Mouse (Mus musculus) 3134 (cell line): ENCODE results near the gene Pithd1.
"Not testable (repeated sequence)": the region's sequence is repeated elsewhere in the genome, so short reads cannot be mapped to it uniquely, and the experiment has no call there.

ENCODE experiments used
- DNase-seq: peaks from one replicate; pipeline ENCODE4 v3.0.0-alpha.2; 2011; ENCODE audit warnings: low spot score; ENCODE audit not compliant: insufficient read length; ENCODE audit errors: extremely low read depth

Pithd1 gene

GRCm38 (mm10) chr4:135962946-135963345, 24.1 kb downstream of the Pithd1 start:
- DNase-seq = no peak

GRCm38 (mm10) chr4:135962198-135962597, 24.9 kb downstream of the Pithd1 start:
- no peak for DNase-seq

- no peak for DNase-seq
Measured at GRCm38 (mm10) chr4:135961709-135962108, 25.4 kb downstream of the Pithd1 start.

- DNase-seq = peak; percentile 45
Measured at GRCm38 (mm10) chr4:135960717-135961116, 26.3 kb downstream of the Pithd1 start.

GRCm38 (mm10) chr4:135958354-135958753, 28.7 kb downstream of the Pithd1 start:
- DNase-seq = no peak

- DNase-seq = no peak
Measured at GRCm38 (mm10) chr4:135955886-135956285, 31.2 kb downstream of the Pithd1 start.

- no peak for DNase-seq
Measured at GRCm38 (mm10) chr4:135954241-135954640, 32.8 kb downstream of the Pithd1 start.

- no peak for DNase-seq
Measured at GRCm38 (mm10) chr4:135953179-135953578, 33.9 kb downstream of the Pithd1 start.

GRCm38 (mm10) chr4:135951505-135951904, 35.6 kb downstream of the Pithd1 start:
- DNase-seq = no peak

GRCm38 (mm10) chr4:135950365-135950764, 36.7 kb downstream of the Pithd1 start:
- no peak for DNase-seq

- no peak for DNase-seq
Measured at GRCm38 (mm10) chr4:135949911-135950310, 37.2 kb downstream of the Pithd1 start.

- DNase-seq = no peak
Measured at GRCm38 (mm10) chr4:135949475-135949874, 37.6 kb downstream of the Pithd1 start.

- DNase-seq = no peak
Measured at GRCm38 (mm10) chr4:135948142-135948541, 38.9 kb downstream of the Pithd1 start.

- DNase-seq = no peak
Measured at GRCm38 (mm10) chr4:135946659-135947301, 40.3 kb downstream of the Pithd1 start.

- peak; percentile 90 for DNase-seq
Measured at GRCm38 (mm10) chr4:135946278-135946658, 40.8 kb downstream of the Pithd1 start, which contains the start of gene Hmgcl. Gene Hmgcl, plus strand, starts transcription at chr4:135946448.

GRCm38 (mm10) chr4:135945706-135946105, 41.4 kb downstream of the Pithd1 start:
- no peak for DNase-seq

GRCm38 (mm10) chr4:135943389-135943788, 43.7 kb downstream of the Pithd1 start:
- no peak for DNase-seq

GRCm38 (mm10) chr4:135942193-135942592, 44.9 kb downstream of the Pithd1 start:
- DNase-seq = no peak

- not testable (repeated sequence) for DNase-seq
Measured at GRCm38 (mm10) chr4:135941026-135941425, 46.0 kb downstream of the Pithd1 start.

- DNase-seq = no peak
Measured at GRCm38 (mm10) chr4:135938858-135939257, 48.2 kb downstream of the Pithd1 start.

- DNase-seq = no peak
Measured at GRCm38 (mm10) chr4:135935502-135935901, 51.6 kb downstream of the Pithd1 start.

GRCm38 (mm10) chr4:135934708-135935500, 52.2 kb downstream of the Pithd1 start:
- no peak for DNase-seq
